In genomic region chr9:60216029-60216428, GRCm38 (mm10) we compare ENCODE assay signal across 18 mouse cellular contexts.
"Had no signal": no experiment of that assay in that cellular context is flagged by ENCODE, and none has a peak within 500 bp of the region (broad histone marks: within the 10 kb centered on the region; RNA-seq: fewer than 3 reads in every experiment).

No protein-coding gene starts in this region.

- H3K27ac ChIP-seq: kidney, postnatal 0 days; layer of hippocampus, adult 2 months; limb, embryonic 12.5 days; liver, embryonic 13.5 days; macrophage; midbrain, embryonic 15.5 days; neural tube, embryonic 15.5 days; stomach, embryonic 15.5 days had no signal

- H3K36me3 ChIP-seq: limb, embryonic 12.5 days; liver, embryonic 13.5 days; midbrain, embryonic 15.5 days; neural tube, embryonic 15.5 days; stomach, embryonic 15.5 days had no signal

- H3K9ac ChIP-seq: limb, embryonic 12.5 days; liver, embryonic 13.5 days; liver, postnatal 0 days; midbrain, embryonic 15.5 days; neural tube, embryonic 15.5 days; stomach, embryonic 15.5 days had no signal

- ATAC-seq: liver, postnatal 0 days; midbrain, embryonic 15.5 days had no signal

- DNase-seq: kidney, adult 11 months; kidney, adult 9 months; kidney, postnatal 4 days; liver; liver, embryonic 13.5 days; liver, postnatal 0 days; retina, postnatal 1 day; right cerebral cortex, postnatal 4 days; spleen, adult 18-20 months had no signal

- H3K4me3 ChIP-seq: layer of hippocampus, adult 2 months; limb, embryonic 12.5 days; liver, embryonic 13.5 days; megakaryocyte, embryonic 14.5 days; midbrain, embryonic 15.5 days; neural tube, embryonic 15.5 days; stomach, embryonic 15.5 days had no signal

- H3K27me3 ChIP-seq: limb, embryonic 12.5 days; liver, embryonic 13.5 days; midbrain, embryonic 15.5 days; neural tube, embryonic 15.5 days; stomach, embryonic 15.5 days had no signal

- H3K4me1 ChIP-seq: liver, embryonic 13.5 days; midbrain, embryonic 15.5 days; neural tube, embryonic 15.5 days; stomach, embryonic 15.5 days had no signal

- H3K4me2 ChIP-seq: limb, embryonic 12.5 days; liver, embryonic 13.5 days; midbrain, embryonic 11.5 days; midbrain, embryonic 15.5 days; neural tube, embryonic 15.5 days; stomach, embryonic 15.5 days had no signal

- H3K9me3 ChIP-seq: limb, embryonic 12.5 days; liver, embryonic 13.5 days; midbrain, embryonic 15.5 days; neural tube, embryonic 15.5 days; stomach, embryonic 15.5 days had no signal
